ENCODE assay signal across 9 mouse cellular contexts in genomic region chr13:49020152-49020551, GRCm38 (mm10). TPM values are rescaled to one million over a fixed set of nuclear protein-coding genes. Genes with fewer than 3 reads are reported as not detected.
DNase-seq lines count a peak whose midpoint lies in the region; ATAC-seq and TF ChIP-seq lines count a peak whose summit lies in the region.
"Had no signal": no experiment of that assay in that cellular context is flagged by ENCODE, and none has a peak within 500 bp of the region (broad histone marks: within the 10 kb centered on the region; RNA-seq: fewer than 3 reads in every experiment).

No protein-coding gene starts in this region.

- no peaks in the 10 kb centered on the region for H3K27me3 ChIP-seq in limb, embryonic 12.5 days
- no peaks in the 10 kb centered on the region for H3K27me3 ChIP-seq in hindbrain, embryonic 14.5 days (ENCODE audit: control insufficient read depth, insufficient read depth, low read length)
- H3K27me3 ChIP-seq: limb, embryonic 15.5 days had no signal

- WGBS in limb, embryonic 12.5 days = 68% methylated on average over 5 of the region's 5 CpGs
- WGBS in hindbrain, embryonic 14.5 days = 51% methylated on average over 5 of the region's 5 CpGs

- 0 out of 2 replicates have a peak, but pooled peaks have one; percentile 11 for ATAC-seq in limb, embryonic 12.5 days (ENCODE audit: insufficient number of reproducible peaks, insufficient read depth, low FRiP score, low TSS enrichment, low read depth)
- no peak for ATAC-seq in hindbrain, embryonic 14.5 days (ENCODE audit: low FRiP score)

- no peak overlapping the region for H3K9ac ChIP-seq in limb, embryonic 12.5 days (replicated peaks)
- H3K9ac ChIP-seq in hindbrain, embryonic 14.5 days = no peak overlapping the region
- H3K9ac ChIP-seq: limb, embryonic 15.5 days had no signal

- H3K36me3 ChIP-seq in limb, embryonic 12.5 days = no peaks in the 10 kb centered on the region
- no peaks in the 10 kb centered on the region for H3K36me3 ChIP-seq in hindbrain, embryonic 14.5 days (replicated peaks; ENCODE audit: control insufficient read depth, insufficient read depth)
- H3K36me3 ChIP-seq: limb, embryonic 15.5 days had no signal

- no peak overlapping the region for H3K4me3 ChIP-seq in gastrocnemius, adult 2 months
- H3K4me3 ChIP-seq in limb, embryonic 12.5 days (replicated peaks) = no peak overlapping the region
- H3K4me3 ChIP-seq in hindbrain, embryonic 14.5 days (replicated peaks; ENCODE audit: low read length) = no peak overlapping the region
- H3K4me3 ChIP-seq: limb, embryonic 15.5 days had no signal

- DNase-seq in heart, adult 11 months = peak; percentile 90
- no peak for DNase-seq in heart, postnatal 25 days (ENCODE audit: low spot score)
- peak; percentile 52 for DNase-seq in A20 (ENCODE audit: low read depth, low spot score)
- peak; percentile 91 for DNase-seq in gastrocnemius, adult 2 months
- no peak for DNase-seq in right cerebral cortex, postnatal 25 days
- DNase-seq in yolk sac, embryonic 10.5 days (ENCODE audit: low spot score) = no peak
- DNase-seq in hindbrain, embryonic 14.5 days (ENCODE audit: low spot score) = no peak

- intact Hi-C loops in heart, postnatal 25 days (cut with DNase I) = no loop called here
- intact Hi-C loops in gastrocnemius, adult 2 months (cut with DNase I) = no loop called here

- peaks cover 14% of the 10 kb centered on the region for H3K4me1 ChIP-seq in limb, embryonic 12.5 days (replicated peaks)
- H3K4me1 ChIP-seq in hindbrain, embryonic 14.5 days (replicated peaks; ENCODE audit: control insufficient read depth, insufficient read depth, low read length) = peaks cover 15% of the 10 kb centered on the region

- peaks cover 10% of the 10 kb centered on the region; the same call in 1 of the 2 replicates for H3K9me3 ChIP-seq in limb, embryonic 12.5 days
- 0 out of 2 replicates have a peak, but pooled peaks cover 3% of the 10 kb centered on the region for H3K9me3 ChIP-seq in hindbrain, embryonic 14.5 days (ENCODE audit: control insufficient read depth, low read length)
- H3K9me3 ChIP-seq: limb, embryonic 15.5 days had no signal

- no peak for TF ChIP-seq CTCF in gastrocnemius, adult 2 months (IDR thresholded peaks at IDR 0.05)

- H3K4me2 ChIP-seq in limb, embryonic 12.5 days = no peak overlapping the region
- H3K4me2 ChIP-seq in hindbrain, embryonic 14.5 days (replicated peaks) = no peak overlapping the region
- H3K4me2 ChIP-seq: limb, embryonic 15.5 days had no signal

- H3K27ac ChIP-seq in gastrocnemius, adult 2 months = peak overlapping the region; percentile 80
- no peak overlapping the region for H3K27ac ChIP-seq in limb, embryonic 12.5 days
- H3K27ac ChIP-seq in hindbrain, embryonic 14.5 days = no peak overlapping the region
- H3K27ac ChIP-seq: limb, embryonic 15.5 days had no signal

RNA-seq across cellular contexts. Expression of gene Fam120a, which starts 52.3 kb away (rescaled TPM):
- total RNA-seq in heart, postnatal 25 days (2021) = 100 to 1,000 TPM; 110 to 116 TPM
- total RNA-seq in gastrocnemius, adult 2 months (2021) = 100 to 1,000 TPM; 111 to 119 TPM
- polyA plus RNA-seq in limb, embryonic 12.5 days (2016; fragmentation: Nextera tagmentation; extraction: Ambion mirVana) = 16.4 and 17.3 TPM in 2 replicates
- polyA plus RNA-seq in hindbrain, embryonic 14.5 days (2014; fragmentation: Nextera tagmentation; extraction: Ambion mirVana) = 15.3 and 16.6 TPM in 2 replicates

Comparison
In these comparisons a context has a peak if more than half of its experiments do, and no peak if none do; other contexts are left out.
1. DNase-seq: peak in heart, adult 11 months (single experiment), A20 (single experiment) and gastrocnemius, adult 2 months (single experiment); none in heart, postnatal 25 days (single experiment), right cerebral cortex, postnatal 25 days (single experiment), yolk sac, embryonic 10.5 days (single experiment) and hindbrain, embryonic 14.5 days (single experiment).